Mouse (Mus musculus) olfactory bulb, adult 2 months (tissue): ENCODE results near the gene Pck2.

Experiments
- CTCF ChIP-seq: fragments of 200-500 bp; IDR thresholded peaks from 2 replicates; pipeline ENCODE4 v1.5.1; 2012; ENCODE audit warnings: low read depth, mild to moderate bottlenecking, low read length, moderate library complexity; ENCODE audit not compliant: insufficient read depth
- POLR2A ChIP-seq: fragments of 200-500 bp; IDR thresholded peaks from 2 replicates; pipeline ENCODE4 v1.6.1; 2012; ENCODE audit warnings: mild to moderate bottlenecking, low read depth, low read length, moderate library complexity; ENCODE audit not compliant: insufficient read depth

DNA sequence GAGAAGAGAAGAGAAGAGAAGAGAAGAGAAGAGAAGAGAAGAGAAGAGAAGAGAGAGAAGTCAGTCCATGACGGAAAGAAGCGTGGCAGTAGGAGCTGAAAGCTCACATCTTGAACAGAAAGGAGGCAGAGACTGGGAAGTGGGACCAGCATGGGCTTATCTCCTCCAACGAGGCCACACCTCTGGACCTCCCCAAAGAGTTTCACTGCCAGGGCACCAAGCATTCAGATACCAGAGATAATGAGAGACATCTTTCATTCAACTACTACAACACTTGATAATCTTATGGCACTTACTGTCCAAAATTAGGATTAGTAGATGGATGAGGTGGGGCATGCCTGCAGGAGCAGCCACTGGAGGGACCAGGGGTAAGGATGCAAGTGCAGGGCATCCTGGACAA is 15.7 kb downstream of the Pck2 start:
- no peak for TF ChIP-seq CTCF
- TF ChIP-seq POLR2A, result no peak
